Mouse (Mus musculus): ENCODE measurements around the gene Muc5ac.

Gene Muc5ac

DNA sequence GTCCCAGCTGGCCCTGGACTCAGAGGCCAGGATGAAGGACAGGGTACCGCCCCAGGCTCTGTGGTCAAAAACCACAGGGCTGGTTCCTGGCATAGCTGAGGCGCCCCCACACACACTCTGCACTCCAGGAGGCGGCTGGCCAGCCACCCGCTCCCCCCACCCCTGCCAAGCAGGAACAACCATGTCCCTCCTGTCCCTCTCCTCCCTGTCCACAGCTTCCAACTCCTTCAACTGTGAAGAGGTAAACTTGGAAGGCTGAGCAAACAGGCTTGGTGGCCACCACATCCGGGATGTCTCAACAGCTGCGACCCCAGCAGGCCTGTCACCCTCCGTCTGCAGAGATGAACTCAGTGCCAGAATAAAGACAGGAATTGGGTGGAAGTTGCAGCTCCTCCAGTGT, 47.2 kb downstream of the Muc5ac start:
- no peak for DNase-seq (ENCODE audit: low spot score in 2 of 2)

DNA sequence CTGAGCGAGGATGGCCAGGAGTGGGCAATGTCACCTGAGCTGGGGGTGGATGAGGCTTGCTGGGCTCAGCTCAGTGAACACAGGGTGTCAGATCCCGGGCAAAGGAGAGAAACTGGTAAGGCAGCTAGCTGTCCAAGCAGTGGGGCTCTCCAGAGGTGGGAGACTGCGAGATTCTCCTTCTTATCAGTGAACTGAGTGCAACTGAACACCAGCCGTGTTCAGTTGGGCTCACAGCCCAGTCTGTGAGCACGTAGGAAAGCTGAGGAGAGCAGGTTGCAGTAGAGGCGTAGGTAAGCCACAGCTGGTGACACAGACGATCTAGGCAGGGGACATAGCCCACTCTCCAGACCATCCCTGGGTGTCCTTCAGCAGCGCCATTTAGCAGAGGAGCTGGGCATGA, 47.7 kb downstream of the Muc5ac start:
- DNase-seq (ENCODE audit: low spot score in 2 of 2) = no peak

DNA sequence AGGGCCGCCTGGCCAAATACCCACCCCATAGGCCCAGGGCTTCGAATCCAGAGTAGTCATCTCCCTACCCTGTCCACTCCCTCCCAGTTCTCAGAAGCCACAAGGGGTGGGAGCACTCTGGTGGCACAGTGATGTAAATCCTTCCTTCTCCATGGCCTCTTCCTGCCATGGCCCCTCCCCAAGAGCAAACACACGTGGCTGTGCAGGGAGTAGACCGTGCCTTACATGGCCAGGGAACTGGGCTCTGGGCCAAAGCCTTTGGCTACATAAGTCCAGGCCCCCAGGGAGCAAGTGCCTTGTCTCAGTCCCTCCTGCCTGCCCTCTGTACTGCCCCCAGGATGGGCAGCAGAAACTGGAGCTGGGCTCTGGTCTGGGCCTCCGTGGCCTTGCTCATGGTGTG, 50.0 kb downstream of the Muc5ac start, which contains the start of gene Muc5b:
Muc5b (plus strand) TSS at position 292 of the 400 bp plus-strand sequence.
- no peak for DNase-seq (ENCODE audit: low spot score in 2 of 2)

DNA sequence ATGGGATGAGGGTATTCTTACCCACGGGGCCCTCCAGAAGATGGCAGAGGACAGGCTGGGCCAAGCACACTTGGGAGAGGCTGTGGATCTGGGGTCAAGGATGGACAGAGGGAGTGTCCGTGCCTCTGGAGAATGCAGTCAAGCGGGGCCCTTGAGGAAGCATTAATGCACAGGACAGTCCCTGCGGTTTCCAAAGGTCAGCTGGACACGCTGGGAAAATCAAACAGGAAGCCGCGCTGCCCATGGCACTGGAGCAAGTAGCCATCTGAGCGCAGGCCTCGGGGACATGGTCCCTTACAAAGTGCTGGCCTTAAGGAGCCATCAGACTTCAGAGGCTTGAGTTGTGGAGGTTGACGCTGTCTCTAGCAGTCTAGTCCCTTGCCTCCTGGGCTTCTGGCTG, 51.6 kb downstream of the Muc5ac start:
- no peak for DNase-seq (ENCODE audit: low spot score in 2 of 2)

DNA sequence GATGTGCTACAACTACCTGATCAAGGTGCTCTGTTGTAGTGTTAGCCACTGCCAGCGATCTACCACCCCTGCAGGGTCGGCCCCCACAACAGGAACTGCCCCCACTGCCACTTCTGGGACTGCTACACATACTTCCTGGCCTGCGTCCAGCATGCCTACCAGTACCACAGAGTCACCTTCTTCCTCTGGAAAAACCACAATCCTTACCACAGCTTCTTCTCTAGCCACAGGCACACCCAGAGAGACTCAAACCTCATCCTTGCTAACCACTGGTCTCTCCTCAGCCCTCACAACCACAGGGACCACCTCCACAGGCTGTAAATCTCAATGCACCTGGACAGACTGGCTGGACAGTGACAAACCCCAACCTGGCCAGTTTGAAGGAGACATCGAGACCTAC, 72.3 kb downstream of the Muc5ac start:
- no peak for DNase-seq (ENCODE audit: low spot score in 2 of 2)
